Mouse (Mus musculus): ENCODE results near the gene Ints12. TPM values are rescaled to one million over a fixed set of nuclear protein-coding genes. Genes with fewer than 3 reads are reported as not detected.

Gene Ints12
- polyA plus RNA-seq, 1 experiment from 2014 or later: 24.1 TPM

GRCm38 (mm10) chr3:133098909-133099308, 7.3 kb downstream of the Ints12 start:
- Histone ChIP-seq H3K36me3 (peaks cover 74% of the 10 kb centered on the region), H3K9me3 (replicated peaks) (no peaks in the 10 kb centered on the region), H3K27ac (no peak overlapping the region), H3K4me3 (no peak overlapping the region), H3K27me3 (ENCODE audit: low read depth, poor library complexity, severe bottlenecking) (no peaks in the 10 kb centered on the region), H3K4me1 (no peaks in the 10 kb centered on the region)
- no peak for DNase-seq (ENCODE audit: low spot score)
- WGBS: 93% methylated on average over 2 of the region's 2 CpGs

GRCm38 (mm10) chr3:133103768-133104167, 12.1 kb downstream of the Ints12 start:
- Histone ChIP-seq H3K4me3 (no peak overlapping the region), H3K27ac (no peak overlapping the region), H3K27me3 (ENCODE audit: low read depth, poor library complexity, severe bottlenecking) (no peaks in the 10 kb centered on the region), H3K9me3 (replicated peaks) (no peaks in the 10 kb centered on the region), H3K4me1 (no peaks in the 10 kb centered on the region), H3K36me3 (peaks cover 91% of the 10 kb centered on the region)
- no peak for DNase-seq (ENCODE audit: low spot score)
- WGBS: 94% methylated on average over 3 of the region's 3 CpGs

GRCm38 (mm10) chr3:133104436-133104835, 12.8 kb downstream of the Ints12 start:
- WGBS: 93% methylated on average over 3 of the region's 3 CpGs
- Histone ChIP-seq H3K27me3 (ENCODE audit: low read depth, poor library complexity, severe bottlenecking) (no peaks in the 10 kb centered on the region), H3K9me3 (replicated peaks) (no peaks in the 10 kb centered on the region), H3K36me3 (peaks cover 91% of the 10 kb centered on the region), H3K4me1 (no peaks in the 10 kb centered on the region), H3K27ac (no peak overlapping the region), H3K4me3 (no peak overlapping the region)
- no peak for DNase-seq (ENCODE audit: low spot score)

- Histone ChIP-seq H3K4me1 (no peaks in the 10 kb centered on the region), H3K9me3 (replicated peaks) (no peaks in the 10 kb centered on the region), H3K36me3 (peaks cover 61% of the 10 kb centered on the region), H3K4me3 (no peak overlapping the region), H3K27ac (no peak overlapping the region), H3K27me3 (ENCODE audit: low read depth, poor library complexity, severe bottlenecking) (no peaks in the 10 kb centered on the region)
- WGBS: 93% methylated on average over 4 of the region's 4 CpGs
- no peak for DNase-seq (ENCODE audit: low spot score)
Measured at GRCm38 (mm10) chr3:133108731-133109130, 17.1 kb downstream of the Ints12 start.

- Histone ChIP-seq H3K36me3 (peaks cover 51% of the 10 kb centered on the region), H3K4me3 (no peak overlapping the region), H3K4me1 (no peaks in the 10 kb centered on the region), H3K27ac (no peak overlapping the region), H3K9me3 (replicated peaks) (no peaks in the 10 kb centered on the region), H3K27me3 (ENCODE audit: low read depth, poor library complexity, severe bottlenecking) (no peaks in the 10 kb centered on the region)
- whole genome bisulfite sequencing: 90% methylated on average over 4 of the region's 4 CpGs
- DNase-seq (ENCODE audit: low spot score): no peak
Measured at GRCm38 (mm10) chr3:133109844-133110243, 18.2 kb downstream of the Ints12 start.

- no peaks in the 10 kb centered on the region for H3K27me3 ChIP-seq (ENCODE audit: low read depth, poor library complexity, severe bottlenecking)
- H3K36me3 ChIP-seq: peaks cover 35% of the 10 kb centered on the region
- H3K4me3 ChIP-seq: no peak overlapping the region
- no peak for DNase-seq (ENCODE audit: low spot score)
- no peaks in the 10 kb centered on the region for H3K4me1 ChIP-seq
- no peaks in the 10 kb centered on the region for H3K9me3 ChIP-seq (replicated peaks)
- no peak overlapping the region for H3K27ac ChIP-seq
- 47% methylated on average over 2 of the region's 2 CpGs for WGBS
Measured at GRCm38 (mm10) chr3:133111741-133112140, 20.1 kb downstream of the Ints12 start.

- H3K4me3 ChIP-seq: no peak overlapping the region
- no peaks in the 10 kb centered on the region for H3K27me3 ChIP-seq (ENCODE audit: low read depth, poor library complexity, severe bottlenecking)
- 36% methylated on average over 1 of the region's 1 CpGs for WGBS
- no peaks in the 10 kb centered on the region for H3K4me1 ChIP-seq
- peaks cover 20% of the 10 kb centered on the region for H3K36me3 ChIP-seq
- no peak overlapping the region for H3K27ac ChIP-seq
- DNase-seq (ENCODE audit: low spot score): no peak
- no peaks in the 10 kb centered on the region for H3K9me3 ChIP-seq (replicated peaks)
Measured at GRCm38 (mm10) chr3:133113281-133113680, 21.6 kb downstream of the Ints12 start.

- no peak for DNase-seq (ENCODE audit: low spot score)
- no peak overlapping the region for H3K27ac ChIP-seq
- no peaks in the 10 kb centered on the region for H3K36me3 ChIP-seq
- H3K4me3 ChIP-seq: no peak overlapping the region
- H3K4me1 ChIP-seq: no peaks in the 10 kb centered on the region
- H3K27me3 ChIP-seq (ENCODE audit: low read depth, poor library complexity, severe bottlenecking): no peaks in the 10 kb centered on the region
- no peaks in the 10 kb centered on the region for H3K9me3 ChIP-seq (replicated peaks)
- 95% methylated on average over 5 of the region's 5 CpGs for WGBS
Measured at GRCm38 (mm10) chr3:133131372-133131771, 39.7 kb downstream of the Ints12 start.

- Histone ChIP-seq H3K4me3 (no peak overlapping the region), H3K27me3 (ENCODE audit: low read depth, poor library complexity, severe bottlenecking) (no peaks in the 10 kb centered on the region), H3K9me3 (replicated peaks) (no peaks in the 10 kb centered on the region), H3K27ac (no peak overlapping the region), H3K36me3 (no peaks in the 10 kb centered on the region), H3K4me1 (no peaks in the 10 kb centered on the region)
- DNase-seq (ENCODE audit: low spot score): no peak
- 80% methylated on average over 8 of the region's 8 CpGs for WGBS
Measured at GRCm38 (mm10) chr3:133132611-133133010, 41.0 kb downstream of the Ints12 start.

GRCm38 (mm10) chr3:133141877-133142276, 50.2 kb downstream of the Ints12 start:
- 92% methylated on average over 6 of the region's 6 CpGs for WGBS
- Histone ChIP-seq H3K27ac (no peak overlapping the region), H3K9me3 (replicated peaks) (no peaks in the 10 kb centered on the region), H3K27me3 (ENCODE audit: low read depth, poor library complexity, severe bottlenecking) (no peaks in the 10 kb centered on the region), H3K4me3 (no peak overlapping the region), H3K4me1 (no peaks in the 10 kb centered on the region), H3K36me3 (no peaks in the 10 kb centered on the region)
- DNase-seq (ENCODE audit: low spot score): no peak

GRCm38 (mm10) chr3:133144511-133145147, 53.0 kb downstream of the Ints12 start:
- Histone ChIP-seq H3K4me1 (no peaks in the 10 kb centered on the region), H3K27ac (no peak overlapping the region), H3K4me3 (no peak overlapping the region), H3K27me3 (ENCODE audit: low read depth, poor library complexity, severe bottlenecking) (no peaks in the 10 kb centered on the region), H3K36me3 (no peaks in the 10 kb centered on the region), H3K9me3 (replicated peaks) (no peaks in the 10 kb centered on the region)
- WGBS: 88% methylated on average over 6 of the region's 6 CpGs
- DNase-seq (ENCODE audit: low spot score): no peak

- WGBS: 90% methylated on average over 6 of the region's 6 CpGs
- Histone ChIP-seq H3K36me3 (no peaks in the 10 kb centered on the region), H3K9me3 (replicated peaks) (no peaks in the 10 kb centered on the region), H3K4me1 (no peaks in the 10 kb centered on the region), H3K27me3 (ENCODE audit: low read depth, poor library complexity, severe bottlenecking) (no peaks in the 10 kb centered on the region), H3K27ac (no peak overlapping the region), H3K4me3 (no peak overlapping the region)
- DNase-seq (ENCODE audit: low spot score): no peak
Measured at GRCm38 (mm10) chr3:133151629-133152028, 60.0 kb downstream of the Ints12 start.

GRCm38 (mm10) chr3:133152831-133153230, 61.2 kb downstream of the Ints12 start:
- Histone ChIP-seq H3K27ac (no peak overlapping the region), H3K36me3 (no peaks in the 10 kb centered on the region), H3K9me3 (replicated peaks) (no peaks in the 10 kb centered on the region), H3K27me3 (ENCODE audit: low read depth, poor library complexity, severe bottlenecking) (no peaks in the 10 kb centered on the region), H3K4me1 (no peaks in the 10 kb centered on the region), H3K4me3 (no peak overlapping the region)
- WGBS: 51% methylated on average over 1 of the region's 1 CpGs
- DNase-seq (ENCODE audit: low spot score): no peak

- H3K36me3 ChIP-seq: no peaks in the 10 kb centered on the region
- WGBS: 88% methylated on average over 6 of the region's 6 CpGs
- no peaks in the 10 kb centered on the region for H3K27me3 ChIP-seq (ENCODE audit: low read depth, poor library complexity, severe bottlenecking)
- no peak for DNase-seq (ENCODE audit: low spot score)
- H3K9me3 ChIP-seq (replicated peaks): no peaks in the 10 kb centered on the region
- no peaks in the 10 kb centered on the region for H3K4me1 ChIP-seq
- no peak overlapping the region for H3K4me3 ChIP-seq
- H3K27ac ChIP-seq: no peak overlapping the region
Measured at GRCm38 (mm10) chr3:133153629-133154028, 62.0 kb downstream of the Ints12 start.

All from limb, embryonic 10.5 days (tissue).